Mouse (Mus musculus): ENCODE data around the gene Cacna1d. TPM values are rescaled to one million over a fixed set of nuclear protein-coding genes. Genes with fewer than 3 reads are reported as not detected.

Gene Cacna1d
- polyA plus RNA-seq, 1 experiment from 2014 or later, result 0.36 TPM

DNA sequence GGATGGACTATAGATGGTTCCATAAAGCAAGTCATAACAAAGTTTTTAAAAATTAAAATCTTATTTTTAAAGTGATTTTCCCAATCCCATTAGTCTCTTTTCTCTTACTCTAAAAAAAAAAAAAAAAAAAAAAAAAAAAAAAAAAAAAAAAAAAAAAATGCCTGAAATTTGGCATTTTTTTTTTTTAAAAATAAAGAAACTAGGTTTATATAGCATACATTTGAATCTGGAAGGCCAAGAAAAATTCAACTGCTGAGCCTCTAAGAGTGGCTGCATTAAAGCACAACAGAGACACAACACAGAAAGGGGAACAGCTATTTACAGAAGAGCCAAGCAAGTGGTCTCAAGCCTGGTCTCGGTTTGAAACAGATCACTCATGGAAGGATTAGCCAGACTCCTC lies 112.9 kb downstream of the Cacna1d start:
- DNase-seq (no peak), ATAC-seq (no peak)
- H3K27me3 ChIP-seq (ENCODE audit: insufficient read depth, low read length), result no peaks in the 10 kb centered on the region
- no peak overlapping the region for H3K4me3 ChIP-seq (ENCODE audit: low read depth, low read length)
- no peak overlapping the region for H3K27ac ChIP-seq (ENCODE audit: low read depth)
- 67% methylated on average over 1 of the region's 1 CpGs for WGBS (ENCODE audit: insufficient replicate concordance)
- no peaks in the 10 kb centered on the region for H3K4me1 ChIP-seq (ENCODE audit: insufficient read depth)
- H3K4me2 ChIP-seq (ENCODE audit: low read depth, low read length), result no peak overlapping the region
- H3K9me3 ChIP-seq (ENCODE audit: low read length), result no peaks in the 10 kb centered on the region
- TF ChIP-seq CTCF (IDR thresholded peaks at IDR 0.05; ENCODE audit: low read depth), result no peak
- no peak for TF ChIP-seq EP300 (IDR thresholded peaks at IDR 0.05; ENCODE audit: low read depth)
- H3K36me3 ChIP-seq (replicated peaks; ENCODE audit: insufficient read depth, low read length), result no peaks in the 10 kb centered on the region
- H3K9ac ChIP-seq (replicated peaks), result no peak overlapping the region

DNA sequence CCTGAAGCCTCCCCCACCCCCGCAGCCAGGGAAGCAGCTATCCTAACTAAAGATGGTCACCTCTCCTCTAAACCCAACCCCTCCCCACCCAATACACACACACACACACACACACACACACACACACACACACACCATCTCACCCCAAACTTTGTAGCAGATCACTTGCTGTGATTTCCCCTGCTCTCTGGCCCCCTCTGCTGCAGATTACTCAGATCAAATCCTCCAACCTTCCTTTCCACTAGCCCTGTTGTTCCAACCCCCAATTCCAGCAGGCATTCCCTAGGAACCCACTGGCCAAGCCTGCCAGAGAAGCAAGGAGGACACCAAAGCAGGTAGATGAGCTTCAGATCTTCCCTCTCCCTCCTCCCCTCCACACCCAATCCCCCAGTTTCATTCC lies 118.4 kb downstream of the Cacna1d start:
- Histone ChIP-seq H3K9ac (replicated peaks) (no peak overlapping the region), H3K36me3 (replicated peaks; ENCODE audit: insufficient read depth, low read length) (no peaks in the 10 kb centered on the region), H3K9me3 (ENCODE audit: low read length) (no peaks in the 10 kb centered on the region), H3K4me1 (ENCODE audit: insufficient read depth) (no peaks in the 10 kb centered on the region), H3K27me3 (ENCODE audit: insufficient read depth, low read length) (no peaks in the 10 kb centered on the region), H3K27ac (ENCODE audit: low read depth) (no peak overlapping the region), H3K4me3 (ENCODE audit: low read depth, low read length) (no peak overlapping the region), H3K4me2 (ENCODE audit: low read depth, low read length) (no peak overlapping the region)
- TF ChIP-seq CTCF (IDR thresholded peaks at IDR 0.05; ENCODE audit: low read depth), result peak; percentile 21
- TF ChIP-seq EP300 (IDR thresholded peaks at IDR 0.05; ENCODE audit: low read depth), result no peak
- 50% methylated on average over 1 of the region's 1 CpGs for WGBS (ENCODE audit: insufficient replicate concordance)
- ATAC-seq (no peak), DNase-seq (no peak)

DNA sequence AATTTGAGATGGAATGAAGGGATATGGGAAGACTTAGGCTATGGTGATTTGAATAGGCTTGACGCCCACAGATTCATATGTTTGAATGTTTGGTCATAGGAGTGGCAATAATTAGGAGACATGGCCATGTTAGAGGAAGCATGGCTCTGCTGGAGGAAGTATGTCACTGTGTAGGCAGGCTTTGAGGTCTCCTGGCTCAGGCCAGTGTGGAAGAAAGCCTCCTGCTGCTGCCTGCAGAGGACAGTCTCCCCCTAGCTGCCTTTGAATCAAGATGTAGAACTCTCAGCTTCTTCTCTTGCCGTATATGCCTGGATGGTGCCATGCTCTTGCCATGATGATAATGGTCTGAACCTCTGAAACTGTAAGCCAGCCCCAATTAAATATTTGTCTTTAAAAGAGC lies 120.2 kb downstream of the Cacna1d start:
- Histone ChIP-seq H3K9me3 (ENCODE audit: low read length) (no peaks in the 10 kb centered on the region), H3K27ac (ENCODE audit: low read depth) (no peak overlapping the region), H3K36me3 (replicated peaks; ENCODE audit: insufficient read depth, low read length) (no peaks in the 10 kb centered on the region), H3K4me1 (ENCODE audit: insufficient read depth) (no peaks in the 10 kb centered on the region), H3K4me3 (ENCODE audit: low read depth, low read length) (no peak overlapping the region), H3K9ac (replicated peaks) (no peak overlapping the region), H3K27me3 (ENCODE audit: insufficient read depth, low read length) (no peaks in the 10 kb centered on the region), H3K4me2 (ENCODE audit: low read depth, low read length) (no peak overlapping the region)
- TF ChIP-seq EP300 (IDR thresholded peaks at IDR 0.05; ENCODE audit: low read depth) (no peak), CTCF (IDR thresholded peaks at IDR 0.05; ENCODE audit: low read depth) (peak; percentile 25; the same call in 1 of the 2 replicates)
- WGBS (ENCODE audit: insufficient replicate concordance), result 62% methylated on average over 2 of the region's 2 CpGs
- DNase-seq, result no peak
- no peak for ATAC-seq

DNA sequence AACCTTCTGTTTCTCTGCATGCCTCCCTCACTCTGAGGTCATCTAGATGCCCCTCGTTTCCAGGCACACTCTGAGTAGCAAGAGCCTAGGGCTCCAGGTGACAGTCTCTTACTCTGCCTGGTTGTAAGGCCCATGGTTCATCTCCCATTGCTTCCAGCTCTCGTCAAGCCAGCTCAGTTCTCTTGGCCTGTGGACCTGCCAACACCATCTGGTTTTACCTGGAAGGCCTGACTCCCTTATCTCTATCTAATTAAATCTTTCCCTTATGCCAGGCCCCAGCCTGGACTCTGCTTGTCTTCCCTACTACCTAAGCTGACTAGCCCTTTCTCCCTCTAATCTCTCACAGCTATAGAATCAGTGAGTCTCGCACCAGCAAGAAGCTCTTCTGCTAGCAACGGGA lies 124.2 kb downstream of the Cacna1d start:
- Histone ChIP-seq H3K36me3 (replicated peaks; ENCODE audit: insufficient read depth, low read length) (no peaks in the 10 kb centered on the region), H3K27ac (ENCODE audit: low read depth) (no peak overlapping the region), H3K9ac (replicated peaks) (no peak overlapping the region), H3K4me1 (ENCODE audit: insufficient read depth) (no peaks in the 10 kb centered on the region), H3K4me2 (ENCODE audit: low read depth, low read length) (no peak overlapping the region), H3K27me3 (ENCODE audit: insufficient read depth, low read length) (no peaks in the 10 kb centered on the region), H3K4me3 (ENCODE audit: low read depth, low read length) (no peak overlapping the region), H3K9me3 (ENCODE audit: low read length) (no peaks in the 10 kb centered on the region)
- WGBS (ENCODE audit: insufficient replicate concordance), result 65% methylated on average over 4 of the region's 4 CpGs
- TF ChIP-seq EP300 (IDR thresholded peaks at IDR 0.05; ENCODE audit: low read depth), result no peak
- TF ChIP-seq CTCF (IDR thresholded peaks at IDR 0.05; ENCODE audit: low read depth), result no peak
- DNase-seq (no peak), ATAC-seq (no peak)

DNA sequence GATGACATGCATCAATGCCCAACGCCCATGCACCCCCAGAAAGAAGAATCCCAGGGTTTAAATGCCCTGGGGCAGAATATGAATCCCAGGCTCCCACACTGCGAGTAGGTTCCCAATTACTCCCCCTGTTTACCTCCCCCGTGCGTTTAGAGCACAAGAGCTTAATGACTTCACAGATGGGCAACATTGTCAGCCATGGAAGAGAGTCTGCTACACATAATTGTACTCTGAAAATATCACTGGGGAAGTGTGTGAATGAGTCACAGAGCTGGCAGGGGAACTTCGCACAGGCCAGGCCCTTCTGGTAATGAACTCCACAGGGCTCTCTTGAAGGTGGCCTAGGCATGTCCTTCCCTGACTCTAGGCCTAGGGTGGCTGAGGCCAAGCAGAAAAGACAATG lies 125.4 kb downstream of the Cacna1d start:
- ATAC-seq (no peak), DNase-seq (no peak)
- Histone ChIP-seq H3K36me3 (replicated peaks; ENCODE audit: insufficient read depth, low read length) (no peaks in the 10 kb centered on the region), H3K9ac (replicated peaks) (no peak overlapping the region), H3K4me2 (ENCODE audit: low read depth, low read length) (no peak overlapping the region), H3K9me3 (ENCODE audit: low read length) (no peaks in the 10 kb centered on the region), H3K4me1 (ENCODE audit: insufficient read depth) (no peaks in the 10 kb centered on the region), H3K4me3 (ENCODE audit: low read depth, low read length) (no peak overlapping the region), H3K27ac (ENCODE audit: low read depth) (no peak overlapping the region), H3K27me3 (ENCODE audit: insufficient read depth, low read length) (no peaks in the 10 kb centered on the region)
- TF ChIP-seq EP300 (IDR thresholded peaks at IDR 0.05; ENCODE audit: low read depth), result no peak
- no peak for TF ChIP-seq CTCF (IDR thresholded peaks at IDR 0.05; ENCODE audit: low read depth)
- WGBS (ENCODE audit: insufficient replicate concordance), result 67% methylated on average over 5 of the region's 5 CpGs

DNA sequence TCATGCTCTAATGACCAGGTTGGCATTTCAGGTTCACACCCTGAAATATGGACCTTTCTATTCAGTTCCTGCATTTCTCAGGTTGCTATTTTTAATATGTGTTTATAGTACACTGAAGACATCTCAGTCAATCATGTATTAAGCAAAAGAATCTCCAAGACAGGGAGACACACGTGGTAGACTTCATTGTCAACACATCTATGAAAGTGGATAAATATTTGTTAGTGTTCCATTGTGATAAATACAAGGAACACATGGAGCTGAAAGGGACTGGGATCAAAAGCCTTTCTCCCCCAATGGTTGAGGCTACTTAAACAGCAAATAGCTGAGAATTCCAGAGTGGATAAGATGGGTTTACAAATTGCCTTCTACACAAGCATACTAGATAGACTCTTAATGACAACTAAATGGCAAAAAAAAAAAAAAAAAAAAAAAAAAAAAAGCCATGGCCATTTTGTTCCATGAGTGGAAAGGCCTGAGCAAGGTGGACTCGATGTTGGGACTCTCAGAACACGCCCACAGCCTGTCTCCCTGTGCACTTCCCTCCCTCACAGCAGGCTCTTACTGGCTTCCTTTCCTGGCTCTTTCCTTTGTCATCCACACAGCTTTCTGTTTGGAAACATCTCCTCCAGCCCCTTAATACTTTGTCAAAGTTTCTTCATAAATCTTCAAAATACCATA lies 127.6 kb downstream of the Cacna1d start:
- no peaks in the 10 kb centered on the region for H3K27me3 ChIP-seq (ENCODE audit: insufficient read depth, low read length)
- H3K27ac ChIP-seq (ENCODE audit: low read depth), result no peak overlapping the region
- no peaks in the 10 kb centered on the region for H3K4me1 ChIP-seq (ENCODE audit: insufficient read depth)
- H3K9ac ChIP-seq (replicated peaks), result no peak overlapping the region
- H3K36me3 ChIP-seq (replicated peaks; ENCODE audit: insufficient read depth, low read length), result no peaks in the 10 kb centered on the region
- ATAC-seq (no peak), DNase-seq (no peak)
- no peak overlapping the region for H3K4me2 ChIP-seq (ENCODE audit: low read depth, low read length)
- WGBS (ENCODE audit: insufficient replicate concordance), result 46% methylated on average over 3 of the region's 3 CpGs
- H3K9me3 ChIP-seq (ENCODE audit: low read length), result no peaks in the 10 kb centered on the region
- no peak for TF ChIP-seq CTCF (IDR thresholded peaks at IDR 0.05; ENCODE audit: low read depth)
- TF ChIP-seq EP300 (IDR thresholded peaks at IDR 0.05; ENCODE audit: low read depth), result no peak
- H3K4me3 ChIP-seq (ENCODE audit: low read depth, low read length), result no peak overlapping the region

All from liver, postnatal 0 days (tissue).